Mouse (Mus musculus) testis, adult 2 months (tissue): ENCODE measurements around the gene Cybb. TPM values are rescaled to one million over a fixed set of nuclear protein-coding genes. Genes with fewer than 3 reads are reported as not detected.
"Not testable (repeated sequence)": the region's sequence is repeated elsewhere in the genome, so short reads cannot be mapped to it uniquely, and the experiment has no call there.

Experiments
- H3K27ac ChIP-seq: fragments of 200-500 bp; 2 replicates; pipeline ENCODE4 v1.5.1; 2012; ENCODE audit warnings: low read depth, low read length; ENCODE audit not compliant: control insufficient read depth, insufficient read depth
- H3K27me3 ChIP-seq: fragments of 200-500 bp; 2 replicates; pipeline ENCODE4 v1.6.1; 2012; ENCODE audit warnings: mild to moderate bottlenecking, low read length, moderate library complexity; ENCODE audit not compliant: control insufficient read depth, insufficient read depth
- H3K36me3 ChIP-seq: fragments of 200-500 bp; 2 replicates; pipeline ENCODE4 v1.6.1; 2012; ENCODE audit warnings: mild to moderate bottlenecking, low read length; ENCODE audit not compliant: control insufficient read depth, insufficient read depth
- H3K4me1 ChIP-seq: fragments of 200-500 bp; 2 replicates; pipeline ENCODE4 v1.6.1; 2012; ENCODE audit warnings: low read length; ENCODE audit not compliant: control insufficient read depth, insufficient read depth
- H3K4me3 ChIP-seq: fragments of 200-500 bp; 2 replicates; pipeline ENCODE4 v1.5.1; 2012; ENCODE audit warnings: low read depth, mild to moderate bottlenecking, low read length, moderate library complexity, mixed read lengths; ENCODE audit not compliant: control insufficient read depth
- CTCF ChIP-seq: fragments of 200-500 bp; IDR thresholded peaks from 2 replicates; pipeline ENCODE4 v1.5.1; 2012; ENCODE audit warnings: low read depth, mild to moderate bottlenecking, inconsistent platforms, low read length, moderate library complexity; ENCODE audit not compliant: control insufficient read depth, insufficient read depth, insufficient replicate concordance
- POLR2A ChIP-seq: fragments of 200-500 bp; IDR thresholded peaks from 2 replicates; pipeline ENCODE4 v1.6.1; 2012; ENCODE audit warnings: low read depth, mild to moderate bottlenecking, inconsistent platforms, low read length, moderate library complexity; ENCODE audit not compliant: control insufficient read depth
- polyA plus RNA-seq: library from polyadenylated mRNA; depleted of rRNA; stranded (reverse); fragments of >200 nt; gene quantifications from 2 replicates; pipeline ENCODE4 v1.2.3, GENCODE M21; 2012; rRNA removed

Cybb gene
- 0.23 and 0.34 TPM in 2 replicates for polyA plus RNA-seq

DNA sequence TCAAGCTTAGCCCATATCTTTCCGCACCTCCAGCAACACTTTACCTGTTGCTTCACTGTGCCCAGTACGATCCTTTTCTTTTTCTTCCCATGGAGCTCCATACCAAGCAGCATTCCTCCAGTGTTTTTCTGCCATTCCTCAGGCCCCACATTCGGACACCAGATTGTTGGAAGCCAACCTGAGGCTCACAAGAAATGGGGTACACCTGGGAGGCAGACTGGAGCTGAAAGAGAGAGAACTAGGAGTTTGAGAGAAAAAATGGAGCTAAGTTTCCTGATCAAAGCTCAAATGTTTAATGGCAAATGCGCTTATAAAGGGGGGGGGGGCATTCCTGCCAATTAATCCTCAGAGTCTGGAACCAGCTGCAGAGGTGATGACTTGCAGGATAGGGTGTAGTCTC is at the start of gene Cybb:
Gene Cybb (minus strand): TSS at position 101 of the 400 bp plus-strand sequence.
- Histone ChIP-seq H3K27me3 (no peaks in the 10 kb centered on the region), H3K4me3 (no peak within 1 kb of the TSS), H3K4me1 (no peaks in the 10 kb centered on the region), H3K36me3 (no peaks in the 10 kb centered on the region), H3K27ac (no peak within 1 kb of the TSS)
- no peak for TF ChIP-seq POLR2A
- TF ChIP-seq CTCF: no peak

DNA sequence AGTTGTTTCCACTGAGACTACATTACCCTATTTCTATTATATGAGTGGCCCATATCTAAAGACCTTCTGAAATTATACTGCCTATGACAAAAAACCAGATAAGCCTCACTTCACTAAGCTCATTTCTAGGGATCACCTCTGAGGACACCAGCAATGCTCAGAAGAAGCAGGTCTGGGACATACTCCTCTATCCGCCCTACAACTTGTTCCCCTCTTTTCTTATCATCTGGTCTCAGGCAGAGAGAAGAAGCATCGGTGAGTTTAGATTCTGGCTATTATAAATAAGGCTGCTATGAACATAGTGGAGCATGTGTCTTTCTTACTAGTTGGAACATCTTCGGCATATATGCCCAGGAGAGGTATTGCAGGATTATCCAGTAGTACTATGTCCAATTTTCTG is 49.3 kb upstream of the Cybb start:
- no peaks in the 10 kb centered on the region for H3K36me3 ChIP-seq
- TF ChIP-seq CTCF (no peak), POLR2A (no peak)
- no peak overlapping the region for H3K27ac ChIP-seq
- no peaks in the 10 kb centered on the region for H3K27me3 ChIP-seq
- H3K4me3 ChIP-seq: no peak overlapping the region
- H3K4me1 ChIP-seq: no peaks in the 10 kb centered on the region

DNA sequence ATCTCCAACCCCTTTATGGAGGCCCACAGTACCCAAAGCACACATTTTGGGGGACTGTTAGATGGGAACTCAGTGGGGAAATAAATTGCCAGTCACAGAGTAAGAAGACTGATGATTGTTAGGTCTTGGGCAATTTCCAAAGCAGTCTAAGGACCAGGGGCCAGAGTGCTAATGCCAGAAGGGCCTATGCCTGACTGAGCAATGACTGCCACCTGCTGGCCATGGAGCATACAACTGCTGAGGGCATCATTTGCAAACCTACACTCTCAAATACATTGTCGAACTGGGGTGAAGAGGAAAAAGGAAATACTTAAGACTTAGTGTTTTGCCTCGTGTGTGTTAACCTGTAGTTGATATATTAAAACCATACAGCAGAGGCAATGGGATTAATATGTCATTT is 32.4 kb upstream of the Cybb start:
- not testable (repeated sequence) for H3K4me3 ChIP-seq, H3K36me3 ChIP-seq, H3K27ac ChIP-seq, H3K4me1 ChIP-seq, H3K27me3 ChIP-seq
- TF ChIP-seq CTCF: peak; percentile 34; the same call in 1 of the 2 replicates

- H3K4me1 ChIP-seq, H3K27ac ChIP-seq, H3K27me3 ChIP-seq, H3K36me3 ChIP-seq, H3K4me3 ChIP-seq: not testable (repeated sequence)
Measured at GRCm38 (mm10) chrX:9517531-9517930, 30.0 kb upstream of the Cybb start.

DNA sequence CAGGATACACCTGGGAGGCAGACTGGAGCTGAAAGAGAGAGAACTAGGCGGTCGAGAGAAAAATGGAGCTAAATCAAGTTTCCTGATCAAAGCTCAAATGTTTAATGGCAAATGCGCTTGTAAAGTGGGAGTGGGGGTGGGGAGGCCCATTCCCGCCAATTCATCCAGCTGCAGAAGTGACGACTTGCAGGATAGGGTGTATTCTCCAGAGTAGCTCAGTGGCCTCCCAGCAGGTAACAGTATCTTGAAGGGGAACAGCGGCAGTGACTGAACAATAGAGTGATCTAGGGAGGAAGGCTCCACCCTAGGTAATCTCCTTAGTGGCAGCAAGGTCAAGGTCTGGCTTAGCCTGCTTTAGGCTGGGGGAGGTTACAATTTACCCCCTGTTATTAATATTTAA is 12.5 kb downstream of the Cybb start:
- not testable (repeated sequence) for H3K4me3 ChIP-seq, H3K4me1 ChIP-seq, H3K27ac ChIP-seq, H3K36me3 ChIP-seq, H3K27me3 ChIP-seq

DNA sequence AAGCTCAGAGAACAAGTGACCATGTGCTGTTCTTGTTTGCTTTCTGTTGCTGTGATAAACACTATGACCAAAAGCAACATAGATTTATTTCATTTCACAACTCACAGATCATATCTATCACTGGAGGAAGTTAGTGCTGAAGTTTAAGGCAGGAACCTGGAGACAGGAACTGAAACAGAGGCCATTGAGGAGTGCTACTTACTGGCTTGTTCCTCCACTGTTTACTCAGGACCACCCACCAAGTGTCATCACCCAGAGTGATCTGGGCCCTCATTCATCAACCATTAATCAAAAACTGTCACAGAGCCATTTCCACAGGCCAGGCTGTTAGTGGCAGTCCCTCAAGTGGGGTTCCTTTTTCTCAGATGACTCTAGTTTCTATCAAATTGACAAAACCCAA is 13.1 kb downstream of the Cybb start:
- H3K27ac ChIP-seq: no peak overlapping the region

GRCm38 (mm10) chrX:9473768-9474167 is 13.8 kb downstream of the Cybb start:
- Histone ChIP-seq H3K4me1 (no peaks in the 10 kb centered on the region), H3K36me3 (no peaks in the 10 kb centered on the region), H3K27ac (no peak overlapping the region), H3K27me3 (no peaks in the 10 kb centered on the region), H3K4me3 (no peak overlapping the region)
- TF ChIP-seq POLR2A: no peak
- TF ChIP-seq CTCF: no peak

More for the DNA sequence above, 13.1 kb downstream of the Cybb start:
- no peaks in the 10 kb centered on the region for H3K27me3 ChIP-seq
- no peaks in the 10 kb centered on the region for H3K4me1 ChIP-seq
- no peaks in the 10 kb centered on the region for H3K36me3 ChIP-seq
- TF ChIP-seq POLR2A (no peak), CTCF (no peak)
- no peak overlapping the region for H3K4me3 ChIP-seq

DNA sequence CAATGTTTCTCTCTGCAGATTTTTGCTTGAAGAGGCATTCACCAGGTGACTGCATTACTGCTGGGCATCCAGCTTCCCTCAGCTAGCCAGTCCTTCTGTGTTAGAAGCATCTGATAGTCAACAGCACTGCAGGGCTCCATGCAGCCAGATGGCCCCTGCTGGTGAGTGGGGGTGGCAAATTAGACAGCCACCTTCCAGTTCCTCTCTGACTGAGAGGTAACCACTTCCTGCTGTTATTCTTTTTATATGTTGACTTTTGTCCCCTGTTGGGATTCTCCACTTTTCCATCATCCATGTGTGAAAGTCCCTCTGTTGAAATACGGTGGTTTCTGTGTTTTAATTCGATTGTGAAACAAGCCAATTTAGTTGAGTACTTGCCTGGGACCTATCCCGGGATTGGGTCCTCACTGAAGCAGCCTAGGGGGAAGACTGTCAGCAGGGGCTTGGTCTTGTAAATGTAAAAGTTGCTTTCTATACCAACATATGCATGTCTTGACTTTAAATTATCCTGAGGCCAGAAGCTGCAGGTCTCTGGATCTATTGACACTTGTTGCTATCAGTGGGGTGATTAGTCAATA is 16.7 kb downstream of the Cybb start:
- no peak overlapping the region for H3K4me3 ChIP-seq
- H3K36me3 ChIP-seq: no peaks in the 10 kb centered on the region
- H3K27ac ChIP-seq: no peak overlapping the region
- no peaks in the 10 kb centered on the region for H3K27me3 ChIP-seq
- TF ChIP-seq CTCF: no peak
- TF ChIP-seq POLR2A: no peak
- no peaks in the 10 kb centered on the region for H3K4me1 ChIP-seq
